Comparison of ENCODE assay signal across 8 mouse cellular contexts in the genomic region with DNA sequence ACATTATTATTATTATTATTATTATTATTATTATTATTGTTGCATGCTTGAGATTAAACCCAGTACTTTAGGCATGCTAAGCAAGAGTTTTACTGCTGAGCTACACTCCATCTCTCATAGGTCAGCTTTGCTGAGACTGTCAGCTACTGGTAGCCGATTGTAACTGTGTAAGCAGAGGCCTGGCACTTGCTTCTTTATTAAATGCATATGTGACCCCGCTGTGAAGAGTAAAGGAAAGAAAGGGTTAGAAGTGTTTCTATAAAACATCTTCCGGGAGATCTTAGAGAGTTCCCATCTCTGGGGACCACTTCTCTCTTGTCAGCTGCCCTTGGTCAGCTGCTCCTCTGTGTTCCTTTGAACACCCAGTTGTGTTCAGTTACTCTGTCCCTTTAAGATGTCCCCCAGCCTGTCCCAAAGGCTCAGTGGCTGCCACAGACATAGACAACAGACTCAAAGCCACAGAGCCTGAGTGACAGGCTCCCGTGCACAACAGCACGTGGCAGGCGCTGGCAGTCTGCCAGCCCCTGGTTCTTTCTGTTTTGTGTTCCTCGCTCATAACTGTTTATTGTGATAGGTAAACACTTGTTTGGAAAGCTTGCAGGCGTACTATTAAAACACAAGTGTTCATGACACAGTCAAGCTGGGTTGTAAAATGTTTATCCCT.
DNase-seq lines count a peak whose midpoint lies in the region; ATAC-seq and TF ChIP-seq lines count a peak whose summit lies in the region.

No protein-coding gene starts in this region.

- DNase-seq in gastrocnemius, postnatal 10 days, result peak; percentile 14
- DNase-seq in gastrocnemius, postnatal 25 days, result no peak
- peak; percentile 48 for DNase-seq in adrenal gland, postnatal 10 days
- peak; percentile 82 for DNase-seq in hindbrain, postnatal 0 days (ENCODE audit: low spot score)
- DNase-seq in lung, postnatal 25 days (ENCODE audit: low spot score), result peak; percentile 55
- no peak for DNase-seq in thymus, postnatal 10 days (ENCODE audit: low spot score in 2 of 2)

- peak; percentile 88; the same call in 1 of the 2 replicates for ATAC-seq in forebrain, embryonic 12.5 days (ENCODE audit: low FRiP score)
- ATAC-seq in hindbrain, postnatal 0 days, result peak; percentile 76
- no peak for ATAC-seq in erythroid progenitor cell, adult 5-6 weeks (replicated peaks; ENCODE audit: low FRiP score, poor library complexity, severe bottlenecking)

- H3K9me3 ChIP-seq in forebrain, embryonic 12.5 days, result no peaks in the 10 kb centered on the region
- no peaks in the 10 kb centered on the region for H3K9me3 ChIP-seq in hindbrain, postnatal 0 days (ENCODE audit: low read length)

- H3K36me3 ChIP-seq in forebrain, embryonic 12.5 days (replicated peaks), result no peaks in the 10 kb centered on the region
- no peaks in the 10 kb centered on the region for H3K36me3 ChIP-seq in hindbrain, postnatal 0 days (ENCODE audit: insufficient read depth, low read length)

- no peak overlapping the region for H3K4me3 ChIP-seq in forebrain, embryonic 12.5 days (replicated peaks)
- H3K4me3 ChIP-seq in hindbrain, postnatal 0 days (ENCODE audit: low read length), result no peak overlapping the region

- TF ChIP-seq CTCF in hindbrain, postnatal 0 days (IDR thresholded peaks at IDR 0.05; ENCODE audit: low read depth), result no peak

- H3K4me1 ChIP-seq in forebrain, embryonic 12.5 days, result peaks cover 9% of the 10 kb centered on the region
- 0 out of 2 replicates have a peak, but pooled peaks cover 7% of the 10 kb centered on the region for H3K4me1 ChIP-seq in hindbrain, postnatal 0 days (ENCODE audit: insufficient read depth, low read length)

- no peak overlapping the region for H3K9ac ChIP-seq in forebrain, embryonic 12.5 days
- no peak overlapping the region for H3K9ac ChIP-seq in hindbrain, postnatal 0 days (replicated peaks; ENCODE audit: low read length)

- H3K27ac ChIP-seq in forebrain, embryonic 12.5 days, result peak overlapping the region; percentile 42; the same call in 1 of the 2 replicates
- no peak overlapping the region for H3K27ac ChIP-seq in hindbrain, postnatal 0 days

- H3K27me3 ChIP-seq in forebrain, embryonic 12.5 days, result peaks cover 7% of the 10 kb centered on the region; the same call in 1 of the 2 replicates
- H3K27me3 ChIP-seq in hindbrain, postnatal 0 days (ENCODE audit: insufficient read depth, low read length), result no peaks in the 10 kb centered on the region

- 15% methylated on average over 8 of the region's 8 CpGs for WGBS in forebrain, embryonic 12.5 days
- 18% methylated on average over 8 of the region's 8 CpGs for WGBS in hindbrain, postnatal 0 days

- H3K4me2 ChIP-seq in forebrain, embryonic 12.5 days, result peak overlapping the region; percentile 22; the same call in 1 of the 2 replicates
- peak overlapping the region; percentile 19; the same call in 1 of the 2 replicates for H3K4me2 ChIP-seq in hindbrain, postnatal 0 days (ENCODE audit: low read depth, low read length)

Comparison
In these comparisons a context has a peak if more than half of its experiments do, and no peak if none do; other contexts are left out.
1. DNase-seq: peak in gastrocnemius, postnatal 10 days (single experiment), adrenal gland, postnatal 10 days (single experiment), hindbrain, postnatal 0 days (single experiment) and lung, postnatal 25 days (single experiment); none in gastrocnemius, postnatal 25 days (single experiment) and thymus, postnatal 10 days (0 of 2).